Mouse (Mus musculus): ENCODE measurements around the gene Elmo2.

The Elmo2 gene

GRCm38 (mm10) chr2:165270858-165271257 lies 55.4 kb downstream of the Elmo2 start:
- H3K4me3 ChIP-seq (replicated peaks; ENCODE audit: low read length) = no peak overlapping the region
- peaks cover 10% of the 10 kb centered on the region for H3K27me3 ChIP-seq (ENCODE audit: insufficient read depth, low read length)
- H3K9me3 ChIP-seq (ENCODE audit: low read length) = no peaks in the 10 kb centered on the region
- TF ChIP-seq CTCF (conservative IDR thresholded peaks at IDR 0.05; ENCODE audit: low read length) = no peak
- no peaks in the 10 kb centered on the region for H3K36me3 ChIP-seq (ENCODE audit: insufficient read depth, low read length)
- H3K4me1 ChIP-seq (replicated peaks; ENCODE audit: low read depth, low read length) = peaks cover 26% of the 10 kb centered on the region

DNA sequence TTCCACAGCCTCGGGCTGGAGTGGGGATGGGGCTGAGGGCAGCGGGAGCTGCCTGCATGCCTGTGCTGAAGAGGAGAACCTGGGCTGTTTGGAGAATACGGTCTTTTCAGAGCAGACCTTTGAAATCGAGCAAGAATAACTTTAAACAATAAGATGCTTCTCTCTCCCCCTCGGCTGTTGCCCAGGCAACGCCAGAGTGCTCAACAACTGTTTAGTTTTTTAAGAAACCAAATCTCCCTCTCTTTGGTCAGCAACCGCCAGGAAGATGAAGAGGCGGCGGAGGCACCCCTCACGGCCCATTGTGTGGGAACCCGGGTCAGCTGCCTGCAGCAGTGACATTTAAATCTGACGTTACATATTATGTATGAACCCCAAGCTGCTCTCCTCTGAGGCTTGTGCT lies 59.5 kb downstream of the Elmo2 start:
- TF ChIP-seq CTCF (conservative IDR thresholded peaks at IDR 0.05; ENCODE audit: low read length) (no peak), POU5F1 (IDR thresholded peaks at IDR 0.05; ENCODE audit: borderline replicate concordance, low read length) (no peak), NANOG (IDR thresholded peaks at IDR 0.05; ENCODE audit: borderline replicate concordance, low read length) (no peak)

DNA sequence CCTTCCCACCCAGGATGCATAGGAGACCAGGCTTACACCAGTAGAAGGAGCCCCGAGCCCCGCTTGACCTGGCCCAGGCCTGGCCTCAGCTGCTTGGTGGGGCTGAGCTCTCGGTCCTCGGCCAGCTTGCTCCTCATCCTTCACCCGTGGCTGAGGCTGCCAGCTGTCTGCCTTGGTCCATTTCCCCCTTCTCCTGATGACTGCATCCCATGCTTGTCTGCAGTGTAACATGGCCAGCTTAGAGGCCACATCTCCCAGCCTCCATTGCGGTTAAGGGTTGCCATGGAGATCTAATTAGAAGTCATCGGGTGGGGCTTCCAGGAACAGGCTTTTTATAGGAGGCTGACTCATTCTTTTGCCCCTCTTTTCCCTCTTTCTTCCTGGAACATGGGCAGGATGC lies 62.4 kb downstream of the Elmo2 start:
- Histone ChIP-seq H3K36me3 (ENCODE audit: insufficient read depth, low read length) (no peaks in the 10 kb centered on the region), H3K4me3 (replicated peaks; ENCODE audit: low read length) (no peak overlapping the region), H3K9me3 (ENCODE audit: low read length) (no peaks in the 10 kb centered on the region), H3K27me3 (ENCODE audit: insufficient read depth, low read length) (peaks cover 10% of the 10 kb centered on the region), H3K4me1 (replicated peaks; ENCODE audit: low read depth, low read length) (peaks cover 29% of the 10 kb centered on the region)
- TF ChIP-seq NANOG (IDR thresholded peaks at IDR 0.05; ENCODE audit: borderline replicate concordance, low read length) (no peak), CTCF (conservative IDR thresholded peaks at IDR 0.05; ENCODE audit: low read length) (no peak), POU5F1 (IDR thresholded peaks at IDR 0.05; ENCODE audit: borderline replicate concordance, low read length) (no peak)

More for the DNA sequence above, 59.5 kb downstream of the Elmo2 start:
- H3K4me3 ChIP-seq (replicated peaks; ENCODE audit: low read length) = 0 out of 2 replicates have a peak overlapping the region, but pooled peaks have one; percentile 7
- peaks cover 10% of the 10 kb centered on the region for H3K27me3 ChIP-seq (ENCODE audit: insufficient read depth, low read length)
- peaks cover 29% of the 10 kb centered on the region for H3K4me1 ChIP-seq (replicated peaks; ENCODE audit: low read depth, low read length)
- H3K9me3 ChIP-seq (ENCODE audit: low read length) = no peaks in the 10 kb centered on the region
- H3K36me3 ChIP-seq (ENCODE audit: insufficient read depth, low read length) = no peaks in the 10 kb centered on the region

DNA sequence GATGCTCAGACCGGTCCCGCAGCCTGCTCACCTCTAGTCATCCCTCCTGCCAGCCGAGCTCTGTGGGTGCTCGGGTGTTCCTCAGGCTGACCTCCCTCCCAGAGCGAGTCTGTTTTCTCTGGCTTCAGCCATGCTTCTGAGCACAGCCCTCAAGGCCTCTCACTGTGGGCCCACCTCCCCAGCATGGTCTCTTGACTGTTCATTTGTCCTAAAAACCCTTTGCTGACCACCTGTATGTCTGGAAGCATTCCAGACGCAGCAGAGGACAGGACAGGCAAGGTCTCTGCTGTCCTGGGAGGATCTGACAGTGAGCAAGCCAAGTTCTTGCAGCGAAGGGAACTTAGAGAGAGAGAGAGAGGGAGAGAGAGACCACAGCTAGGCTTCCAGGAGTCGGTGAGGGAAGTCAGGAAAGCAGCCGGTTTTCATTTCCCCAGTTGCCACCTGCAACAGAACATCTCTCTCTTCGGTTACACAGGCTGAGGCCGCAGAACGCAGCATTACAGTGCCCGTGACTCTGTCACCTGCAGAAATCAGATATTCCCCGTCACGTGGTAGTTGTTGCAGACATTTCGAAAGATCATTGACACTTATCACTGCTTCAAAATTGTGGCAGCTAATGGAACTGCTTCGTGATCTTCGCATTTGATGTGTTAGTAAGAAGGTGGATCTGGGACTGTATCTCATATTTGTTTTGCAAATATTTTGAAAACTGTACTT lies 63.8 kb downstream of the Elmo2 start:
- H3K4me3 ChIP-seq (replicated peaks; ENCODE audit: low read length) = no peak overlapping the region
- H3K4me1 ChIP-seq (replicated peaks; ENCODE audit: low read depth, low read length) = peaks cover 27% of the 10 kb centered on the region
- no peaks in the 10 kb centered on the region for H3K36me3 ChIP-seq (ENCODE audit: insufficient read depth, low read length)
- no peak for TF ChIP-seq NANOG (IDR thresholded peaks at IDR 0.05; ENCODE audit: borderline replicate concordance, low read length)
- TF ChIP-seq POU5F1 (IDR thresholded peaks at IDR 0.05; ENCODE audit: borderline replicate concordance, low read length) = no peak
- no peak for TF ChIP-seq CTCF (conservative IDR thresholded peaks at IDR 0.05; ENCODE audit: low read length)
- no peaks in the 10 kb centered on the region for H3K9me3 ChIP-seq (ENCODE audit: low read length)
- peaks cover 17% of the 10 kb centered on the region for H3K27me3 ChIP-seq (ENCODE audit: insufficient read depth, low read length)

GRCm38 (mm10) chr2:165259859-165260258 lies 66.4 kb downstream of the Elmo2 start:
- no peak for TF ChIP-seq NANOG (IDR thresholded peaks at IDR 0.05; ENCODE audit: borderline replicate concordance, low read length)
- TF ChIP-seq POU5F1 (IDR thresholded peaks at IDR 0.05; ENCODE audit: borderline replicate concordance, low read length) = no peak
- TF ChIP-seq CTCF (conservative IDR thresholded peaks at IDR 0.05; ENCODE audit: low read length) = no peak
- Histone ChIP-seq H3K9me3 (ENCODE audit: low read length) (no peaks in the 10 kb centered on the region), H3K4me3 (replicated peaks; ENCODE audit: low read length) (no peak overlapping the region), H3K36me3 (ENCODE audit: insufficient read depth, low read length) (no peaks in the 10 kb centered on the region), H3K4me1 (replicated peaks; ENCODE audit: low read depth, low read length) (peaks cover 15% of the 10 kb centered on the region), H3K27me3 (ENCODE audit: insufficient read depth, low read length) (peaks cover 24% of the 10 kb centered on the region)

GRCm38 (mm10) chr2:165258321-165258720 lies 68.0 kb downstream of the Elmo2 start:
- Histone ChIP-seq H3K4me3 (replicated peaks; ENCODE audit: low read length) (no peak overlapping the region), H3K36me3 (ENCODE audit: insufficient read depth, low read length) (no peaks in the 10 kb centered on the region), H3K27me3 (ENCODE audit: insufficient read depth, low read length) (peaks cover 28% of the 10 kb centered on the region), H3K9me3 (ENCODE audit: low read length) (no peaks in the 10 kb centered on the region), H3K4me1 (replicated peaks; ENCODE audit: low read depth, low read length) (peaks cover 18% of the 10 kb centered on the region)
- TF ChIP-seq NANOG (IDR thresholded peaks at IDR 0.05; ENCODE audit: borderline replicate concordance, low read length) = no peak

DNA sequence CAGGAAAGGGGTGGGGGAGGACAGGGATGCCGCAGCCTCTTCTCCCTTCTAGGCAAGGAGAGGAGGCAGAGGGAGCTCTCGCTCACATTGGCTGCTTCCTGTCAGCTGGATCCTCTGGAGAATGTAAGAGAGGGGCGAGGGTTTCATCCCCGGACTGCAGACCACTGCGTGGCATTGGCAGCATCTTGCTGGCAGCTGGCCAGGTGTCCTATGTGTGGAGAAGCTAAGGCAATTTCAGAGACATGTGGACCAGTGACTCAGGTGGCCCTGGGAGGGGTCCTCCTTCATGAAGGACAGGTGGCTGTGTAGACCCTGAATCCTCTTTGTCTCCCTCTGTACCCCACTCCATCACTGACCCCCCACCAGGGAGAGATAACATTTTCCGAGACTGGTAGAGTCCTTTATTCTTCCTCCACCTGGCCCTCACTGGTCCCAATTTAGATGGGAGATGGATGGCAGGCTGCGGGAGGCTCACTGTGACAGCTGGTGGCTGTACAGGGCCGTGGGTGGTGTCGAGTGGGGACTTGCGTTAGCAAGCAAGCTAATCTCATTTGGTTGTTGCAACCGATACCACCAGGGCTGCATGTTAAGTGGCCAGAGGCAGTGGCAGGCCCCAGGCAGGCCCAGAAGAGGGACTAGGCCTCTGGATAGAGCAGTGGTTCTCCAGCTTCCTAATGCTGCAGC lies 69.0 kb downstream of the Elmo2 start:
- H3K9me3 ChIP-seq (ENCODE audit: low read length) = no peaks in the 10 kb centered on the region
- H3K36me3 ChIP-seq (ENCODE audit: insufficient read depth, low read length) = no peaks in the 10 kb centered on the region
- H3K27me3 ChIP-seq (ENCODE audit: insufficient read depth, low read length) = peaks cover 38% of the 10 kb centered on the region
- no peak for TF ChIP-seq POU5F1 (IDR thresholded peaks at IDR 0.05; ENCODE audit: borderline replicate concordance, low read length)
- TF ChIP-seq CTCF (conservative IDR thresholded peaks at IDR 0.05; ENCODE audit: low read length) = no peak
- H3K4me3 ChIP-seq (replicated peaks; ENCODE audit: low read length) = no peak overlapping the region
- peaks cover 16% of the 10 kb centered on the region for H3K4me1 ChIP-seq (replicated peaks; ENCODE audit: low read depth, low read length)

DNA sequence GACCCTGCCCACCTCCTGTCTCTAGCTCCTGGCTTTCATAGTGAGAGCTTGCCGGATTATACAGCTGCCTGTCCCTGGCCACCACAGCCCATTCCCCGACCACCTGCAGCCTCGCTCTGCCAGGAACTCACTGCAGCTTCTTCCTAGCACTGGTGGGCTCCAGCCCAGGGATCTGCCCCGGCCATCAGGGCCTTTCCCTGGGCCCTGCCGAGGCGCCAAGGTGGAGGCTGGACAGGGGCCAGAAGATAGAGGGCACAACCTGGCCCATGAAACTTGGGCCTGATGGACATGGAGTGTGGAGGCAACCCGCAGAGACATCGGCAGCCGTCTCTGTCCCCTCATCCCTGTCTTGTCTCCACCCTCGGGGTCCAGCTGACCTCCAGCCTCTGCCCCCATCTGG lies 70.1 kb downstream of the Elmo2 start:
- H3K9me3 ChIP-seq (ENCODE audit: low read length) = no peaks in the 10 kb centered on the region
- TF ChIP-seq NANOG (IDR thresholded peaks at IDR 0.05; ENCODE audit: borderline replicate concordance, low read length) (no peak), CTCF (conservative IDR thresholded peaks at IDR 0.05; ENCODE audit: low read length) (no peak), POU5F1 (IDR thresholded peaks at IDR 0.05; ENCODE audit: borderline replicate concordance, low read length) (no peak)
- H3K27me3 ChIP-seq (ENCODE audit: insufficient read depth, low read length) = peaks cover 45% of the 10 kb centered on the region
- no peak overlapping the region for H3K4me3 ChIP-seq (replicated peaks; ENCODE audit: low read length)
- H3K4me1 ChIP-seq (replicated peaks; ENCODE audit: low read depth, low read length) = peaks cover 16% of the 10 kb centered on the region
- H3K36me3 ChIP-seq (ENCODE audit: insufficient read depth, low read length) = no peaks in the 10 kb centered on the region

GRCm38 (mm10) chr2:165253867-165254266 lies 72.4 kb downstream of the Elmo2 start:
- no peak overlapping the region for H3K4me3 ChIP-seq (replicated peaks; ENCODE audit: low read length)
- peaks cover 22% of the 10 kb centered on the region for H3K4me1 ChIP-seq (replicated peaks; ENCODE audit: low read depth, low read length)
- H3K27me3 ChIP-seq (ENCODE audit: insufficient read depth, low read length) = peaks cover 55% of the 10 kb centered on the region
- H3K9me3 ChIP-seq (ENCODE audit: low read length) = no peaks in the 10 kb centered on the region
- no peaks in the 10 kb centered on the region for H3K36me3 ChIP-seq (ENCODE audit: insufficient read depth, low read length)
- TF ChIP-seq NANOG (IDR thresholded peaks at IDR 0.05; ENCODE audit: borderline replicate concordance, low read length) = no peak
- no peak for TF ChIP-seq POU5F1 (IDR thresholded peaks at IDR 0.05; ENCODE audit: borderline replicate concordance, low read length)
- no peak for TF ChIP-seq CTCF (conservative IDR thresholded peaks at IDR 0.05; ENCODE audit: low read length)

All from E14TG2a.4 (cell line).